Mouse (Mus musculus): ENCODE measurements at regions not wholly inside any gene's neighbourhood (a gene's known extent, or its start where the extent isn't known, plus 50 kb on each side); places are given as distances from the start of the nearest gene placed in this dataset.

DNA sequence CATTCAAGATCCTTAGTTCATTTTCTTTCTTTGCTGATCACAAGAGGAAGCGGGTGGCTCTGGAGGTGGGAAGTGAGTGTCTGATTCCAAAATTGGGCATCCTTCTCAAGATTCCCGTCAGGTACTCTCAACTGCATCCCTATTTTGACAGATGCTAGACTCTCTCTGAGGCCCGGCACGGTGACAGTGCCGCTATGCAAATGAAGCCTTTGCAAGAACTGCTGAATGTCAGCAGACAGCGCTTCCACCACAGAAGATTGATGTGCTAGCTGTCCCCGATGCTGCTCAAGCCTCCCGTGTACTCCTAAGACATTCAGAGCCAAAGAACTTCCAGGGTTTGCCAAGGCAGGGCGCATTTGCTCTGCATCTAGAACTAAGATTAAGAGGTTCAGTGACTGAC, 50.9 kb upstream of the Cpne4 start:
- DNase-seq (ENCODE audit: low spot score in 2 of 2) = no peak

- no peak for DNase-seq (ENCODE audit: low spot score in 2 of 2)
Measured at GRCm38 (mm10) chr9:104490696-104491095, 56.4 kb upstream of the Cpne4 start.

DNA sequence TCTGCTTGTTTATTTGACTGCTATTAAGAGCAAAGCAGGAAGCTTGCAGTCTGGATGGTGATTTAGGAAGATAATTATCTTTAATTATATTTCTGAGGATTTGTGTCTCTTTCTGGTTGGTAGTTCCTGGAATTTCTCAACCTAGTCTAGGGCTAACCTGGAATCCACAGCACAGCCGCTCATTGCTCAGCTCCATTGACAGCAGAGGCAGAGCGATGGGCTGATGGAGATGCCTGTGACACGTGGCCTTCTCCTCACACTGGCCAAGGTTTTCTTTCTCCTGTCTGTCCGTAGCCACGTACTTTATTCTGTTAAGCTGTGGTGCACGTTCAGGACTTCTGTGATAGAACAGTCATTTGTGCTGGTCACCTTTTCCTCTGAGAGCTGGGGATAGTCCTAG, 57.7 kb upstream of the Cpne4 start:
- DNase-seq (ENCODE audit: low spot score in 2 of 2) = no peak

DNA sequence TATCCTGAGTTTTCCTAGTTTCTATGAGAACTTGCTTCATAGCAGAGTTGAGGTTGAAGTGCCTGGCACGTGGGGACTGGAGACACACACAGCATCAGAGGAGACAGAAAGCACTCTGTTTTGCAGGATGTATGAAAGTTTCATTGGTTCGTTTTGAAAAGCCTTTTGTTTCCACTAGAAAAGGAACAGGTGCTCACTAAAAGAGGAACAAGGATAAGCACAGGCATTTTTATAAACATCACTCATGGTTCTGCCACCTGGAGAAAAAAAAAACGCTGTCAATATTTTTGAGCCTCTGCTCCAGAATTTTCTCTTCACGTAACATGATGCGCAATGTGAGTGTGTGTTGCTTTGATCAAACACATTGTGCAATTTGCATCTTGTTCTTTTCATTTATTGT, 64.6 kb upstream of the Cpne4 start:
- no peak for DNase-seq (ENCODE audit: low spot score in 2 of 2)

DNA sequence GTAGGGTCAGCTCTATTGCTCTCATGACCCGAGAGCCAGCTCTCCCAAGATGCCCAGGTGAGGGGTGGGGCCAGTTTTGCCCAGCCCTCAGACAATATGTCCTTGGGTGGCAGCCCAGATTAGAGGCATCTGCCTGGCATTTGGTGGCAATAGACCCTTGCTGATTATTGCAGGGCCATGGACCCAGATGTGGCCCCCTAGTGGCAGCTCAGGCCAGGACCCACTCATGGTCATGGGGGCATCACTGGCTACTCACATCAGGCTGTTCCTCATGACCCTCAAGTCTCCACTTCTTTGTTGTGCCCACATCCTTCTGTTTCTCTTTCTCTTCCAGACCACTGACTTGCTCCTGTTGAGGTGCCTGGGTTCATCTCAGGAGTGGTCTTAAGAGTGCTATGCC, 66.4 kb upstream of the Cpne4 start:
- no peak for DNase-seq (ENCODE audit: low spot score in 2 of 2)

GRCm38 (mm10) chr9:104474831-104475230, 72.3 kb upstream of the Cpne4 start:
- DNase-seq (ENCODE audit: low spot score in 2 of 2) = no peak

DNA sequence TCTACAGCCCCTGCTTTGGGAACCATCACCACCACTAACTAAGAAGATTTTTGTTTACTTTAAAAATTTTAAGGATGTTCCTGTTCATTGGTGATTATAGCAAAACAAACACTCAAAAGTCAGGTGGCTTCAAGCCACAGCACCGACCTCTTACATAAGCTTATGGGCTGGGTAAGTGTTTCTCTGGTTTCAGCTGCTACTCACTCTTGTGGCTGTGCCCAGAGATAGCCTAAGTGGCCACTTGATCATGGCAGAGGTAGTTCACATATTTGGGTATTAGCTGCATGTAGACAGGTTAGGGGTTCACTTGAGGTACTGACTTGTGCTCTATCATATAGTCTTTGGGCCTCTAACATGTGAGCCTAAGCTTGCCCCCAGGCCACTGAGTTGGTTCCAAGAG, 79.8 kb upstream of the Cpne4 start:
- DNase-seq (ENCODE audit: low spot score in 2 of 2) = no peak

DNA sequence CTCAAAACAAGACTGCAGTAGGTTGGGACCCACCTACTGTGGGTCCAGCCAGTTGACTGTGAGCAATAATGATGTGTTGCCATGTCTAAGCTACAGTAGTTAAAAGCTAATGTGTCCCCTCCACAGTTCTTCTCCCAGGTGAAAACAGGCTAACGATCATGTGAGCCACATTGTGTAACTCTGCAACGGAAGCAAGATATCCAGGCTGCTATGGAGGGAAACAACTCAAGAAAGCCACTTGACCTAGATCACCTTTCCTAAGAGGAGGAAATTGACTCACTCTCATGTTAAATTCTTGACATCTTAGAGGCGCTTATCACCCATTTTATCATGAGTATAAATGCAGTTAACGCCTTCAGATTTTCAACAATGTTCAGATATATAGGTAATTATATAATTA, 83.4 kb upstream of the Cpne4 start:
- no peak for DNase-seq (ENCODE audit: low spot score in 2 of 2)

GRCm38 (mm10) chr9:104460133-104460532, 87.0 kb upstream of the Cpne4 start:
- DNase-seq (ENCODE audit: low spot score in 2 of 2) = no peak

GRCm38 (mm10) chr9:104457635-104458034, 89.5 kb upstream of the Cpne4 start:
- DNase-seq (ENCODE audit: low spot score in 2 of 2) = no peak

DNA sequence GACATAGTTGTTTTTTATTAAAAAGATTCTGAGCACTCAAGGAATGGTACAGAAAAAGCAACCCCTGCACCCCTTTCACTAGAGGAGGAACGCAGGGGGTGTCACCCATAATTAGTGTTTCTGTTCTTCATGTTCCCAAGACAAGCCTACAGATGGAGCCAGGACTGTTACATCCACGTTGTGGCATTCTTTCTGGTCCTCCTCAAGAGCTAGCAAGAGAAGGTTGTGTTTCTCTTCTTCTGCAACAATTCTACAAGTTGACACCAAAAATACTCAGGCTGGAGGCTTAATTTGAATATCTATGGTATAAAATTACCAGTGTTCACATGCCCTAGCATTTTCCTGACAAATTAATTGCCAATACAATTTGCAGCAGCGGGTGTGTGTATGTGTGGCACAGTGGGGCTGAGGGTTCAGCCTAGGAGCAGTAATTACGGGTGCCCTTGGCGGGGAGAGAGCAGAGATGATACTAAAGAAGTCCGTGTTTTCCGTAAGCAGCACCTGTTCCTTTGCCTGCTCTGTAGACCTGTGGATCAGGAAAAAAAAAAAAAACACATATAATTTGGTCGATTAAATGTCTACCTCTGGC, 98.4 kb upstream of the Cpne4 start:
- no peak for DNase-seq (ENCODE audit: low spot score in 2 of 2)

- DNase-seq (ENCODE audit: low spot score in 2 of 2) = peak; percentile 31 to 43
Measured at GRCm38 (mm10) chr9:104444906-104445305, 102.2 kb upstream of the Cpne4 start.

- no peak for DNase-seq (ENCODE audit: low spot score in 2 of 2)
Measured at GRCm38 (mm10) chr9:104443236-104443635, 103.8 kb upstream of the Cpne4 start.

- no peak for DNase-seq (ENCODE audit: low spot score in 2 of 2)
Measured at GRCm38 (mm10) chr9:104413021-104413420, 75.5 kb upstream of the Acpp start.

DNA sequence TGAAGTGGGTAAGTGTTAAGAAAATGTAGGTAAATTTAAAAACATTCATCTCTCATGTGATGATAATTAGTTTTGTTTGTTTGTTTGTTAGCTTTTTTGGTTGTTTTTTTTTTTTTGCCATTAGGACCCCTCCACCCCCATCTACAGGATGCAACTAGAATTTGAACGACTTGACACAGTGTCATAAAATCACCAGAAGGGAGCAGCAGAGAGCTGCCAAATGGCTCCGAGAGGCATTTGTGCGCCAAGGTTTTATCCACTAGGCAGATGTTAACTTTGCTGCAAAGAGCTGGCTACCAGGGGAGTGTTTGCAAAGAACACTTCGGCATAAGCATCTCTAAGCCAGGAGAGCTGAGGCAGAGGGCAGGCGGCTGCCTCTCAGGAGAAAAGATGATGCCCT, 72.7 kb upstream of the Acpp start:
- DNase-seq (ENCODE audit: low spot score in 2 of 2) = peak; percentile 73 to 74

DNA sequence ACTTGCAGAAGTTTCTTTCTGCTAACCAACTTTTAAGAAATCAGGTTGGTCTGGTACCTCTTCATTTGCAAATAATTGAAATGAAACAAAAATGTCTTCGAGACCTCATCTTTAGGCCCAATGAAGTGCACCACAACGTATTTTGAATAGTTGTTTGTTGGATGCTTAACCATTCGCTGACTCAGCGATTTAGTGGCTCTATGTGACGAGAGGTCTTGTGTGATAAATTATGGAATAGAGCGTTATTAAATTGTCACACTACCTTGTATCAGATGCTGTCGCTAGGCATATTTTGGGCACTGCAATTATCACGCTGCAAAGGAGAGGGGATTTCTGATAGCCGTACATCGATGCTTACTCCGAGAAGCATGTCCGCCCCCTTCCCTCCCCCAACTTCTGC, 71.8 kb upstream of the Acpp start:
- peak in 1 of 2 experiments; percentile 25 for DNase-seq (ENCODE audit: low spot score in 2 of 2)

DNA sequence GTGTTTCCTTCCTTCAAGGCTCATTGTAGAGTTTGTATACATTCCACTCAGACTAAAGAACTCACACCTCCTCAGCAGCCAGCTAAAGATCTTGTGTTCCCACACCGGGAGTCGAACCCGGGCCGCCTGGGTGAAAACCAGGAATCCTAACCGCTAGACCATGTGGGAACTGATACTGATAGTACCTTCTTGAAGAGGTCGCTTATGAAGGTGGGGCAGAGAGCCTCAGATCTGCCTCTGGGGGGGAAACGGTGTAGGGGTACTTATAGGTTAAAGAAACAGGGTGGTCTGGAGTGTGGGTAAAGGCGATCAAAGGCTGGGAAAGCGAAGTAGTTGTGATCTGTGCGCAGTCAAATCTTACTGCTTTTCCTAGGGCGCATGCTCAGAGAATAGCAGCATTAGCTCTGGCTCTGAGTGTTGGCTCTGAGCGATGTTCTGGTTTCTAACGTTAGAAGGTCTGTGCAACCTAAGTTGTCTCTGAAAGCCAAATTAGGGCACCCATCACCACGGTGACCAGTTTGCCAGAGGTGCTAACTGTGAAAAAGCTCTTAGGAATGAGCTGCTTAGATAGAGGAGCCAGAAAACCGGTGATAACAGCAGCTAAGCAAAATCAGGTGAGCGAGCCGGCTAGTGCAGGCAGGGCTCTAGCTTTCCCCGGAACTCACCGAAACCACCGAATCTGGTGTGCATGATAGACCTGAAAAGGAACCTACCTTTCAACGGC, 71.2 kb upstream of the Acpp start:
- DNase-seq (ENCODE audit: low spot score in 2 of 2) = peak; percentile 64 to 76

- DNase-seq (ENCODE audit: low spot score in 2 of 2) = peak; percentile 21 to 36
Measured at GRCm38 (mm10) chr9:104407559-104408376, 70.2 kb upstream of the Acpp start.

- DNase-seq (ENCODE audit: low spot score in 2 of 2) = no peak
Measured at GRCm38 (mm10) chr9:104407011-104407410, 69.5 kb upstream of the Acpp start.

DNA sequence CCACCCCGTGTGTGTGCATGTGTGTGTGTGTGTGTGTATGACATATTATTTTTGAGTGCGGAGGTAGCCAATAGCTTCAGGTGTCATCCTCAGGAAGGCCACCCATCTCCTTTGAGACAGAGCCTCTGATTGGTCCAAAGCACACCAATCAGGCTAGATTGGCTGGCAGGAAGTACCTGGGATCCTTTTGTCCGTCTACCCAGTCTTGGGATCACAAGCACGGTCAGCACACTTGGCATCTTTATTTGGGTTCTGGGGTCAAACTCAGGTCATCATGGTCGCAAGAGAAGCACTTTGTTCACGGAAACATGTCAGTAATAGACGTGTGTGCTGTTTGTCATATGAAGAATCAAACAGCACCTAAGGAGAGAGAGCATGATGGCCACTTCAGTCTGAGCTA, 68.9 kb upstream of the Acpp start:
- DNase-seq (ENCODE audit: low spot score in 2 of 2) = no peak

DNA sequence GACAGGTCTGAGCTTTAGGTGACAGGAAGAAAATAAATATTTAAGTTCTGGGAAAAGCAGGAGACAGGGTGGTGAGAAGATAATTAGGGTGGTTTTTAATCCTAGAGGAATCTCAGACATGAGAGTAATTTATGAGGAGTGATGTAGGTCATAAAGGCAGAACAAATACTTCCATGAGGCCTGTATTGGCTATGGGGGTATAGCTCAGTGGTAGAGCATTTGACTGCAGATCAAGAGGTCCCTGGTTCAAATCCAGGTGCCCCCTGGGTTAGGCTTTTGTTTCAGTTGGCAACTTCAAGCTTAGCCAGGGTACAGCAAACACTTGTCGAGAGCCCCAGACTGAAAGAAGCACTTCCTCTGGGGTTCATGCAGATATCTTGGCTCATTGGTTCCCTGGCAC, 66.3 kb upstream of the Acpp start:
- DNase-seq (ENCODE audit: low spot score in 2 of 2) = no peak

GRCm38 (mm10) chr9:104401673-104402072, 64.1 kb upstream of the Acpp start:
- DNase-seq (ENCODE audit: low spot score in 2 of 2) = no peak

- no peak for DNase-seq (ENCODE audit: low spot score in 2 of 2)
Measured at GRCm38 (mm10) chr9:104399927-104400326, 62.4 kb upstream of the Acpp start.

Measured in right cerebral cortex, postnatal 10 days (tissue).